Mouse (Mus musculus) liver, embryonic 14.5 days (tissue): ENCODE data around the gene 5430419D17Rik.

Experiments
- CTCF ChIP-seq: IDR thresholded peaks from 2 replicates; pipeline ENCODE4 v1.5.1; 2016; ENCODE audit warnings: antibody characterized with exemption, low read depth, control low read depth
- EP300 ChIP-seq: IDR thresholded peaks from 2 replicates; pipeline ENCODE4 v1.6.1; 2016; ENCODE audit warnings: antibody characterized with exemption, low read depth

DNA sequence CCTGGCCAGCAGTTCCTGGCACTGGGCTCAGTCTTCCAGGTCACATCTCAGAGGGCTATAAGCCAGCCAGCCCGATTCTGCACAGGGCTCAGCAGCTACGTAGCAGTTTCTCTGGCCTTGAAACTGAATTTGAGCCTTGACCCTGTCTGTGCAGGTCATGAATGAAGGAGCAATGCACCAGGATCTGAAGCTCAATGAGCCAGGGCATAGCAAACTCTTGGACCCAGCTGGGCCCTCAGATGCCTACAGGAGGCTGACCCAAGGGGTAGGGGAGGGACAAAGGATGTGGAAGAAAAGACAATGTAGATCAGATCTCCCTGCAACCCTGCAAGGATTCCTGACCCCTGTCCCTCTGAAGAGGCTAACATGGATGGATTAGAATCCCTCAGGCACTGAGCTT, 148.0 kb downstream of the 5430419D17Rik start, which contains the start of gene Cuzd1:
- TF ChIP-seq CTCF (no peak), EP300 (no peak)
